In the genomic region with DNA sequence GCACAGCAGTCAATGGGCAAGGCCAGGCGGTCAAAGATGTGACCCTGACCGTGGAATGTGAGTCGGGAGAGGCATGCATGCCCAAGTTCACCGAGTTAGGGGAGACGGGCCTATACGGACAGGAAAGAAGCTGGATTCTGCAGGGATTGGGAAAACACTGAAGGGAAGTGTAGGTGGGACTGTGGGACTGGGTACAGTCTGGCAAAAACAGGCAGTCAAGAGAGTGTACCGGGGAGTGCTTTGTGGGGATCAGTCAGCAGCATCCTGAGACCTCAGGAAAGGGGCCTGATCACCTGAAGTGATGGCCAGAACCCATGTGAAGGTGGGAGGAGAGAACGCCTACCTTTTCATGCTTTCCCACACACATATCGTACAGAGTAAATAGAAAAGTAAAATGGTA, we compare ENCODE assay signal across 18 mouse cellular contexts. TPM values are rescaled to one million over a fixed set of nuclear protein-coding genes. Genes with fewer than 3 reads are reported as not detected.
DNase-seq lines count a peak whose midpoint lies in the region; ATAC-seq and TF ChIP-seq lines count a peak whose summit lies in the region.
"Had no signal": no experiment of that assay in that cellular context is flagged by ENCODE, and none has a peak within 500 bp of the region (broad histone marks: within the 10 kb centered on the region; RNA-seq: fewer than 3 reads in every experiment).

No protein-coding gene starts in this region.

- peak overlapping the region; percentile 50 for H3K27ac ChIP-seq in left cerebral cortex, adult 2 months
- no peak overlapping the region for H3K27ac ChIP-seq in hindbrain, postnatal 0 days
- H3K27ac ChIP-seq: heart, embryonic 13.5 days had no signal

- H3K4me2 ChIP-seq in hindbrain, postnatal 0 days (ENCODE audit: low read depth, low read length), result peak overlapping the region; percentile 74; the same call in 1 of the 2 replicates

- WGBS in hindbrain, postnatal 0 days, result 24% methylated on average over 9 of the region's 9 CpGs

- peak overlapping the region; percentile 19; the same call in 1 of the 2 replicates for H3K4me3 ChIP-seq in left cerebral cortex, adult 2 months
- H3K4me3 ChIP-seq in E14TG2a.4 (replicated peaks; ENCODE audit: low read length), result peak overlapping the region; percentile 72
- H3K4me3 ChIP-seq in hindbrain, postnatal 0 days (ENCODE audit: low read length), result 0 out of 2 replicates have a peak overlapping the region, but pooled peaks have one; percentile 3
- H3K4me3 ChIP-seq: erythroblast, embryonic 14.5 days had no signal

- H3K9ac ChIP-seq in hindbrain, postnatal 0 days (replicated peaks; ENCODE audit: low read length), result no peak overlapping the region

- intact Hi-C loops in left cerebral cortex, adult 2 months (cut with DNase I), result no loop called here

- no peak for TF ChIP-seq CTCF in left cerebral cortex, adult 2 months (IDR thresholded peaks at IDR 0.05)
- TF ChIP-seq CTCF in E14TG2a.4 (conservative IDR thresholded peaks at IDR 0.05; ENCODE audit: low read length), result no peak
- no peak for TF ChIP-seq CTCF in hindbrain, postnatal 0 days (IDR thresholded peaks at IDR 0.05; ENCODE audit: low read depth)

- DNase-seq in left cerebral cortex, adult 2 months (ENCODE audit: extremely low spot score in 1 of 2, low spot score in 2 of 2), result peak in 1 of 2 experiments; percentile 24
- DNase-seq in left cerebral cortex, adult 11 months (ENCODE audit: low spot score), result no peak
- peak; percentile 61 for DNase-seq in brain, adult 2 months (ENCODE audit: low read depth, low spot score)
- DNase-seq in hindbrain, postnatal 0 days (ENCODE audit: low spot score), result no peak
- DNase-seq in thymus, postnatal 4 days, result no peak
- no peak for DNase-seq in embryo, embryonic 9.5 days (ENCODE audit: extremely low spot score)
- DNase-seq: adrenal gland, postnatal 14 days; cerebellum, adult 8-10 months; gastrocnemius, postnatal 25 days; heart, postnatal 4 days; kidney, adult 8-10 months; lung, postnatal 36 days; thymus, adult 18-20 months had no signal

- no peak for ATAC-seq in hindbrain, postnatal 0 days

- no peaks in the 10 kb centered on the region for H3K9me3 ChIP-seq in E14TG2a.4 (ENCODE audit: low read length)
- no peaks in the 10 kb centered on the region for H3K9me3 ChIP-seq in hindbrain, postnatal 0 days (ENCODE audit: low read length)
- H3K9me3 ChIP-seq: heart, embryonic 13.5 days had no signal

- H3K4me1 ChIP-seq in E14TG2a.4 (replicated peaks; ENCODE audit: low read depth, low read length), result peaks cover 76% of the 10 kb centered on the region
- H3K4me1 ChIP-seq in hindbrain, postnatal 0 days (ENCODE audit: insufficient read depth, low read length), result peaks cover 46% of the 10 kb centered on the region

- no peaks in the 10 kb centered on the region for H3K36me3 ChIP-seq in E14TG2a.4 (ENCODE audit: insufficient read depth, low read length)
- H3K36me3 ChIP-seq in hindbrain, postnatal 0 days (ENCODE audit: insufficient read depth, low read length), result no peaks in the 10 kb centered on the region
- H3K36me3 ChIP-seq: heart, embryonic 13.5 days had no signal

- H3K27me3 ChIP-seq in E14TG2a.4 (ENCODE audit: insufficient read depth, low read length), result peaks cover 86% of the 10 kb centered on the region
- peaks cover 68% of the 10 kb centered on the region for H3K27me3 ChIP-seq in hindbrain, postnatal 0 days (ENCODE audit: insufficient read depth, low read length)

RNA-seq across cellular contexts. Expression of a gene that starts 3.7 kb away (rescaled TPM):
- total RNA-seq in left cerebral cortex, adult 2 months (2021), result 100 to 1,000 TPM; 230 to 248 TPM
- total RNA-seq in hindbrain, postnatal 0 days (2014; rRNA removed), result 9.1 and 9.7 TPM in 2 replicates
- polyA plus RNA-seq in hindbrain, postnatal 0 days (2015; fragmentation: Nextera tagmentation; extraction: Ambion mirVana), result 3.6 and 3.7 TPM in 2 replicates
- total RNA-seq: gastrocnemius, postnatal 25 days; heart, postnatal 4 days; monocyte, adult 5-6 weeks had no signal

RNA-seq across cellular contexts. Expression of a gene that starts 6.4 kb away (rescaled TPM):
- total RNA-seq in left cerebral cortex, adult 2 months (2021), result 1 to 10 TPM; 1.5 to 1.6 TPM
- total RNA-seq in hindbrain, postnatal 0 days (2014; rRNA removed), result not detected in 2 replicates
- 0.15 TPM in 1 of 2 replicates, not detected in the other for polyA plus RNA-seq in hindbrain, postnatal 0 days (2015; fragmentation: Nextera tagmentation; extraction: Ambion mirVana)

RNA-seq across cellular contexts. Expression of a gene that starts 19.8 kb away (rescaled TPM):
- 1 to 10 TPM; 2.0 to 3.6 TPM for total RNA-seq in left cerebral cortex, adult 2 months (2021)
- 4.3 and 5.0 TPM in 2 replicates for total RNA-seq in hindbrain, postnatal 0 days (2014; rRNA removed)
- 3.8 and 4.4 TPM in 2 replicates for polyA plus RNA-seq in hindbrain, postnatal 0 days (2015; fragmentation: Nextera tagmentation; extraction: Ambion mirVana)

RNA-seq across cellular contexts. Expression of a gene that starts 31.3 kb away (rescaled TPM):
- total RNA-seq in left cerebral cortex, adult 2 months (2021), result 1 to 10 TPM in 1 of 2 experiments, not detected in 1; 1.3 TPM
- total RNA-seq in hindbrain, postnatal 0 days (2014; rRNA removed), result 1.1 and 2.2 TPM in 2 replicates
- 0.16 TPM in 1 of 2 replicates, not detected in the other for polyA plus RNA-seq in hindbrain, postnatal 0 days (2015; fragmentation: Nextera tagmentation; extraction: Ambion mirVana)
- total RNA-seq: adrenal gland, postnatal 14 days; gastrocnemius, postnatal 25 days; heart, postnatal 4 days; monocyte, adult 5-6 weeks had no signal
- polyA plus RNA-seq: liver, embryonic 16.5 days had no signal

RNA-seq across cellular contexts. Expression of a gene that starts 33.0 kb away (rescaled TPM):
- total RNA-seq in left cerebral cortex, adult 2 months (2021), result 10 to 100 TPM; 59.2 to 64.2 TPM
- total RNA-seq in hindbrain, postnatal 0 days (2014; rRNA removed), result 104 and 107 TPM in 2 replicates
- polyA plus RNA-seq in hindbrain, postnatal 0 days (2015; fragmentation: Nextera tagmentation; extraction: Ambion mirVana), result 117 and 124 TPM in 2 replicates

Comparison
In these comparisons a context has a peak if more than half of its experiments do, and no peak if none do; other contexts are left out.
1. H3K4me3 ChIP-seq: peak in every context shown above with its lines; median percentile 72 in E14TG2a.4; 19 in left cerebral cortex, adult 2 months; 3 in hindbrain, postnatal 0 days.
2. RNA of a gene that starts 3.7 kb away (total RNA-seq): 230 to 248 TPM in left cerebral cortex, adult 2 months; 9.1 to 9.7 TPM in hindbrain, postnatal 0 days; every median in the first group is over 10 times any median in the second.